Mouse (Mus musculus) activated CD4-positive, CD25-positive, alpha-beta regulatory T cell, adult 4 months (primary cell): ENCODE data around the gene Mecom. TPM values are rescaled to one million over a fixed set of nuclear protein-coding genes. Genes with fewer than 3 reads are reported as not detected.
"Not testable (repeated sequence)": the region's sequence is repeated elsewhere in the genome, so short reads cannot be mapped to it uniquely, and the experiment has no call there.

Experiments
- ATAC-seq: one replicate; pipeline ENCODE4 v1.8.0; 2017
- polyA plus RNA-seq, 2 experiments: library from polyadenylated mRNA; unstranded; fragments of 100-300 nt; shearing (Covaris generic); gene quantifications; one replicate each; pipeline ENCODE4 v1.2.1; 2017

Mecom gene
- polyA plus RNA-seq, 2 experiments from 2014 or later: not detected

DNA sequence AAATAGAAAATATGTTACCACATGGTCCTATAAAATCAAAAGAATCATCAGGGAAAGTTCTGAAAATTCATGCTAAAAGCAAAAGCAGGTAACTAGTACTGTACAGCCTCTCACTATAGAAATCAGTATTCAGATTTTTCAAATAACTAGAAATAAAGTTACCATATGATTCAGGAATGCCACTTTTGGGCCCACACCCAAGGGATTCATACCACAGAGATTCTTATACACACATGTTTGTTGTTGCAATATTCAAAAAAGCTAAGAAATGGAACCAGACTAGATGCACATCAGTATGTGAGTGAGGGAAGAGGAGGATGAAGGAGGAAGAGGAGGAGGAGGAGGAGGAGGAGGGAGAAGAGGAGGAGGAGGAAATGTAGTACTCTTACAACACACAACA lies 106.2 kb downstream of the Mecom start:
- no peak for ATAC-seq

DNA sequence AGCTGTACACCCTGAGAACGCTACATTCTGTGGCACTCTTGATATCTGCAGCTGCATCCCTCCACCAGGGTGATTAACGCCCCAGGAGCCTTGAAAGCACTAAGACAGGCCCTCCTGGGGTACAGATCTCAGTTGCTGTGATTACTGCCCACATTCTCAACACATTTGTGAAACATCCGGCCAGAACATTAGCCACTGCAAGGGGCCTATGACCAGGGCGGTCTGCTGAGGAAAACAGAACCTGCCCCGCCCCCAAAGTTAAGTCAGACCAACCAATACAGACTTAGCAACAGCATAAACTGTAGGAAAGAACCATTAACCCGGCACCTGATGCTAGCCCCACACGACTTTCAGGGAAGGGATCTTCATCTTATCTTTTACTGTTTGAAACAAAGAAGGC lies 109.8 kb downstream of the Mecom start:
- ATAC-seq: no peak

DNA sequence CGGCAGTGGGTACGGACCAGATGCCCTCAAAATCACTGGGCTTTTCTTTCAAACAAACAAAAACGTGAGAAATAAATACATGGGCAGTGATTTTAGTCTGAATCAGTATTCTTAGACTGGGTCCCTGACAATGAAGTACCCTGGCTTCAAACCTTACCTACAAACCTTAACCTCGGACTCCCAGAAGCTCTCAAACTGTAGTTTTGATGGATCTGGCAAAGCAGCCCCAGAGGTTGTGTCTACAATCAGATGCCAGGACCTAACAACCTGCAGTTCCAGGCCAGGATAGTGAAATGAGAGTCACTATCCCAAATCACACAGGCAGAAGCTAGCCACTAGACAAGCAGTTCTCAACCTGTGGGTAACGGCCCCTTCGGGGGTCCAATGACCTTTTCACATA lies 111.2 kb downstream of the Mecom start:
- ATAC-seq: no peak

DNA sequence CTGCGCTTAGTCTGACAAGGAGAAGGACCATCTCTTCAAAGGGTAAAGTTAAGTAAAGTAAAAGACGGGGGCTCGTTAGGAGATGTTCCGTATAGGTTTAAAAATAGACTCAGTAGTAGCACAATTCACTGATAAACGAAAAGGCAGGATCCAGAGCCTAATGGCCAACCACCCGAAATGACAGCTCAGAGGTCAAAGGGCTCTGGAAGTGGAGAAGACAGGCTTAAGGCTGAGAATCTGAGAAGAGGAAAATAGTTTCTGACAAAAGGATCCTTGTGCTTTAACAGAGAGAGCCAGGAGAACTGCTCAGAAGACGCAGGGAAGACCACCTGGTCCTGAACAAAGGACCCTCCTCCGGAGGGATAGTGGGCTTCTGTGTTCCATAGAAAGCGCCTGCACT lies 111.7 kb downstream of the Mecom start:
- ATAC-seq: no peak

DNA sequence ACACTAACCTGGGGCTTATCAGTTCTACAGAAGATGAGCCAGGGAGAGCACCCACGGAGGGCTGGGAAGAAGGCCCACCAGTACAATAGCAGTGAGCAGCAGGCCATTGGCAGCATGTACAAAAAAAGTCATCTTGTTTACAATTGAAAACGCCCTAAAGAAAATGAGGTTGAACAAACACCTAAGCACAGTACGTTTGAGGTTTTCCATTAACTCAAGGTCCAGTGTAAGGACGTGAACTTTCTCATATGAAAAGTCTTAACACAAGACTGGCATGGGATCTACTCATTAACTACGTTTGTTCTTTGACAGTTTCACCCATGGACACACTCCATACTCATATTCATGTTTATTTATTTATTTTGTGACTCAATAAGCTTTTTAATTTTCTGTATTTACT lies 118.9 kb downstream of the Mecom start:
- ATAC-seq: no peak

DNA sequence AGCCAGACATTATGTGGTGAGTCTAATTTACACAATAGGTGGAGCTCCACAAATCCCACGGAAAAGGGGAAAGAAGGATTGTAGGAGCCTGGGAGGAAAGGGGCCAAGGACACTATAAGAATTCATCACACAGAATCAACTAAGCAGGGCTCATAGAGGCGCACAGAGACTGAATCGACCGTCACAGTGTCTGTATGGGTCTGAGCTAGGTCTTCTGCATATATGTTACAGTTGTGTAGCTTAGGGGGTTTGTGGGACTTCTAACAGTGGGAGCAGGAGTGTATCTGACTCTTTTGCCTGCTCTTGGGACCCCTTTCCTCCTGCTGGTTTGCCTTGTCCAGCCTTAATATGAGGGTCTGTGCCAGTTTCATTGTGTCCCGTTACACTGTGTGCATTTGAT lies 123.8 kb downstream of the Mecom start:
- ATAC-seq: no peak

DNA sequence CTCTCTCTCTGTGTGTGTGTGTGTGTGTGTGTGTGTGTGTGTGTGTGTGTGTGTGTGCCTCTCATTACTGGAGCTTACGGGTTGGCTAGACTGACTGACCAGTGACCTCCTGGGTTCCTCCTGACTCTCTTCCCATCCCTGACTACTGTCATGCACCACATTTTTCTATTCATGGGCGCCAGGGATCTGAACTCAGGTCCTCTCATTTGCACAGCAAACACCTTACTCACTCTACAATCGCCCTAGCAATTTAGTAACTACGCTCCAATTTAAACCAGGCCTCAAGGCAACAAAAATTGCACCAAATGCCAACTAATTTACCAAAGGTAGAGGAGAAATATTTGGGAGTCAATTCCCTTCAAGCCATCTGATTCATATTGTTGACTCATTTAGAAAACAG lies 125.9 kb downstream of the Mecom start:
- ATAC-seq: not testable (repeated sequence)

DNA sequence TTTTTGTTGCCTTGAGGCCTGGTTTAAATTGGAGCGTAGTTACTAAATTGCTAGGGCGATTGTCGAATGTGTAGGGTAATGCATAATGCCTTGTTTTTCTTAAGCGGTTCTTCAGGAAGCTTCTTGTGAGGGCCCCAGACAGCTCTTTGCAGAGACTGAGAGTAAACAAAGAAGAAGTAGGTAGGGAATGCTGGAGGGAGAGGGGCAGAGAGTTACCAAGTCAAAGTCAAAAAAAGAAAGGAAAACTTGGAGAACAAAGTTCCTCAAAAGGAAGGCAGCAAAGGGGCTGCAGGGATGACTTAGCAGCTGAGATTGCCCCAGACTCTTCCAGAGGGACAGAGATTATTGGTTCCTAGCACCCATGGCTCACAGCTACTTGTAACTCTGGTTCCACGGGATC lies 126.9 kb downstream of the Mecom start:
- no peak for ATAC-seq

DNA sequence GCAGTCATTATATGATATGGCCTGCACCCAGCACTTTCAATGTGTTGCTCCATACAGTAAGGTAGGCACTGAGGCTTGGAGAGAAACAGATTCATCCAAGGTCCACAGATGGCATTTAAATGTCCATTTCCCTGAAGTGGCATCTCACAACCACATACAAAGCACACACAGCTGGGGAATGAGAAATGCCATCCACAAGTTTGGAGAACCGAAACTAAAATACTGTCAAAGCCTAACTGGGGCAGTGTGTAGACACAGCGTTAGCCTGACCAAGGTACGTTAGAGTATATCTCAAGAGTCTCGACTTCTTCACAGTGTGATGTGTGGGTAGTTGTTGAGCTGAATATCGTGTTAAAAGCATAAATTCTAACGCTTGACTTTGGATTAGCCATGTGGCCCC lies 133.6 kb downstream of the Mecom start:
- no peak for ATAC-seq

DNA sequence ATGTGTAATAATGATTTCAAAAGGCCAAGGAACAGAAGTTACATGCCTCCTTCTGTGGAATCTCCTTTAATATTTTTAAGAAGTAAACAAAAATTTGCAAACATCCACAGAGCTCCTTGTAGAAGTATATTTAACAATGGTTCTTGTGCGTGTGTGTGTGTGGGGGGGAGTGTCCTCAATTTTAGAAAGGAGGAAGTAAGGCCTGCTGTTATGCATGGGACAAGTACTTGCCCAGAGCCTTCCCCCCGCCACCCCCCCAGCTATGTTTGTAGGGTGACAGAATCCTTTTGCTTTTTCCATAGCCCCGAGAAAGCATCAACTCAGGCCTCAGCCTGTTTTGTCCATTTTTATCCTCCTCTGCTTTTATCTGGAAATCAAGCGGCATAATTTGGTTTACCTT lies 137.0 kb downstream of the Mecom start:
- no peak for ATAC-seq

DNA sequence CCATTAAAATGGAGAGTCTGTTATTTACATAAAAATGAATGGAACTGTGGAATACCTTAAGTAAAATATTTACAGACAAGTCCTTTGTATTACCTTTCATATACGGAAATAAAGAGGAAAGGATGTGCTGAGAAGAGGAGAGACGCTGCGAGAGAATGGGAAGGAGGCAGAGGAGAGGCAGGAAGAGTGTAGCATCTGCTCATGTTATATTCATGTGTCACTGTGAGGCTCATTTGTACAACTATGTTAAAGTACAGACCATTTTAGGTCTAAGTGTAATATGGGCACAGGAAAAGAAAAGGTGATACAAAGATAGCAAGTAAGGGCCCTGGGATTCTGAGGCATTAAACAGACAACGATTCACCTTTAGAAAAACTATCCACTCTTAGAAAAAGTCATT lies 143.0 kb downstream of the Mecom start:
- ATAC-seq: no peak

DNA sequence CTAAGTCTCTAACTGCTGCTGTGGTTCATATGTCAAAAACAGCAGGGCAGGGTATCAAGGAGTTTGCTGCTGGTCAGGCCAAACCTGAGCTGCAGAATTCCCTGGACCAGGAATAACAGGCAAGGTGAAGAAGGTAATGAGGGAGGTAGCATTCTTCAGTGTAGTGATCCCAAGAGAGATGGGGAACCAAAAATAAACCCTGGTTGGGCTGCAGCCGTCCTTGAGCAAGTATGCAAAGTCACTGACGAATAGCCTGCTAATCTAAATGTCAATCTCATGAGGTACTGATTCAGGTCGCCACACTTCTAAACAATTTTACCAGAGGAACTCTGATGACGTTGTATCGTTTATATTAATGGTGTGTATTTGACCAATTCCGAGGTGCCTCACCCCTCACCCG lies 148.9 kb downstream of the Mecom start:
- no peak for ATAC-seq

DNA sequence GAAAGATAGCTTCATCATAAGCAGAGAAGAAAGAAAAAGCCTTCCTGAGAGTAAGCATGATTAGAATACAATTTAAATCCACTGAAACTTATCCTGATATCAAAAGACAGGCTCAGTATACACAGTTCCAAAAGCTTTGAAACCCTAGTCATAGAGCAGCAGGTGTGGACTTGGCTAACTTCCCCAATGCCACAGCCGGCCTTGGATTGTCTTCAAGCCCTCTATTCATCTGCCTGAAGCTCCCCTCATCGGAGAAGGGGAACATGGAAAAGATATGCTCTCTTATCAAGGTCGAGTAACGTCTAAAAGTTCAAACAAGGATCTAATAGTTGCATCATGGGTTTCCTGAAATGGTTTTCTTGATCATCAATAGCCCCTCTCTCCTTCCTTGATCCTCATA lies 152.9 kb downstream of the Mecom start:
- ATAC-seq: no peak

DNA sequence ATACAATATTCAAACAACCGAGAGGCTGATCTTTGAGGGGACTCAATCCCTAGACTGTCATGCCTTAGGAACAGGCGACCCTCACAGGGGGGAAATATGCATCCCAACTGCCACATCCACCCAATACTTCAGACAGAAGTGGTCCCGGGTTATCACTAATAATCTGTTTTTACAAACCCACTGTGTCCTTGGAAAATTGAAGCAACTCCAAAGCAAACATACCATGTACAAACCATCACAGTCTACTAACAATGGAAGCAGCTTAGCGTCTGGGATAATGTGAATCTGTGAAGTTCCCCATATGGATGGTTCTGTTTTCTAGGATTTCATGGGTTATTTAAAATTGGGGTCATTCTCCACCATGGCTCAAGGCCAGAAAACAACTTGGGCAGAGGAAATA lies 155.1 kb downstream of the Mecom start:
- ATAC-seq: no peak

DNA sequence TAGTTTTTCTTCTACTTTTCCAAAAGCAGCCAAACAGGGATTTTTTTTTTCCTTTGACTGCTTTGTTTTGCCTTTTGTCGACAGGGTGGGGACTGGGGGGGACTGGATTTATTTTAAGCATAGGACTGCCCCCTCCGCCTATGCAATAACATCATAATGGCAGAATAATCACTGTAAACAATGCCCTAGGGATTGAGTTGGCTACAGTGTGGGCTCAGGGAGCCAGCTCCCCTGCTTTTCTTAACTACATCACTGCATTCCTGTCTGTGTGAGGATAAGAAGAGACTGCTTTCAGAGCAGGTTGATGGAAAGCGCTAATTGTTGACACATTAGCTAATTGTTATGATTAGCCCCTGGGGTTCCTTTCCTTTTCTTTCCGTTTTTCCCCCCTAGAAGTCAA lies 155.6 kb downstream of the Mecom start:
- no peak for ATAC-seq

DNA sequence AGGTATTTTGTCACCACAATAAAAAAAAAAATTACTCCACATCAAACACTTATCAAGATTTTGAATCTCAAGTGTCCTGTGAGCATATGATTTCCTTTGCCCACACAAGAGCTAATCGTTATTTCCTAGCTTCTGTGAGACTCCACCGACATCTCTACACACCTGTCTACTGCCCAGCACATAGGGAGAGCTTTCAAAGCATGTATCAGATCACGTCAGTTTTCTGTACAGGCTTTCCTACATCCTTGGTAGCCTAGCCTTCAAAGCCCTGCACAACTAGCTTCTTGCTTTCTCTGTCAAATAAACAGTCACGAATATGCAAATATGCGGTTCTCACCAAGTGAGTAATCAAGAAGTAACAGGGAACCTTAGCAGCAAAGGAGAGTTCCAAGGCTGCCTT lies 157.5 kb downstream of the Mecom start:
- ATAC-seq: no peak

DNA sequence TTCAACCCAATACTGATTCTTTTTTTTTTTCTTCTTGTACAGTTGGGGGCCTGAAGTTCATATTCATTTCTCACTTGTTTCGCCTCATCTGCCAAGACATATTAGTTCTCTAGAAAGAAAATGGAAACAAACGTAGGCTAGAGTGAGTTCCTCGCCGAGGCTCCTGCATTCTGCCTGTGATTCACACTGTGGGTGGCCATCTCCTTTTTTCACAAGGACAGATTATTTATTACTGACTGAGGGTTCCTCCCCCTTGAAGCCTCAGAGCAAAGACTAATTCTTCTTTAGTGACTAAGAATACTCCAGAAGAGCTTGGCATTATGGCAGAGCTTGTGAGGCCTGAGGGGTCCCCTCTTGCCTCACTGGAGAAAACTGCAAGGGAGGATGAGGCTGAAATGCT lies 167.5 kb downstream of the Mecom start:
- ATAC-seq: no peak

DNA sequence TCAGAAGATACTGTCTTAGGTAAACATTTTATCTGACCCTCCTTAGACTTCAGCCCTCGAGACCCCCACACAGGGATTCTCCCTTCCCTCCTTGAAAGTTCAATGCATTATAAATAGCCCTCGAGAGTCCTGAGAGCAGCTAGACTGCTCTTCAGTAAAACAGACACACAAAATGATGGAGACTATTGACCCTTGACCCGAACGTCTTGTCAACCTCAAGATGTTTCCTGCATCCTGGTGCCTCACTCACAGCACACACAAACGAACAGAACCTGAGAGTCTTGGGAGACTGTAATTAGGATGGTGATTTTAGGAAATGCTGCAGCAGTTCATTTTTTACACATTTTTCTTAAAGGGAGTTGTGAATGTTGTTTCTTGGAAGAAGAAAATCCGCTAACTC lies 168.5 kb downstream of the Mecom start:
- ATAC-seq: no peak

DNA sequence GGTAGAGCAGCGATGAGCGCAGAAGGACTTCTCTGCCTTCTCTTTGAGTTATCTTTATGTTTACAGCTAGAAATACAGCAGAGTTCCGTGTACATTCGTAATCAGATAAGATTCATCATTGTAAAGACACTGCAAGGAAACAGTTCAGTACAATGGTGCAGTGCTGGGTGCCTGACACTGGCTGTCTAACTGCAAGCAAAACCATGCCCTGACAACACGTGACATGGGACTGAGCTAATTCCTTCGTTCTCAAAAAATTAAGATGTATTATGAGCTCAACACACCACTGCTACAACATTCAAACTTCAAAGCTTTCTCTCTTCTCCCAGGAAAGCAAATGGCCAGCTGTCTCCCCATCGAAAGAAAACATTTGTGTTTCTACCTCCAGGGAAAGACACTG lies 176.3 kb downstream of the Mecom start:
- ATAC-seq: no peak

DNA sequence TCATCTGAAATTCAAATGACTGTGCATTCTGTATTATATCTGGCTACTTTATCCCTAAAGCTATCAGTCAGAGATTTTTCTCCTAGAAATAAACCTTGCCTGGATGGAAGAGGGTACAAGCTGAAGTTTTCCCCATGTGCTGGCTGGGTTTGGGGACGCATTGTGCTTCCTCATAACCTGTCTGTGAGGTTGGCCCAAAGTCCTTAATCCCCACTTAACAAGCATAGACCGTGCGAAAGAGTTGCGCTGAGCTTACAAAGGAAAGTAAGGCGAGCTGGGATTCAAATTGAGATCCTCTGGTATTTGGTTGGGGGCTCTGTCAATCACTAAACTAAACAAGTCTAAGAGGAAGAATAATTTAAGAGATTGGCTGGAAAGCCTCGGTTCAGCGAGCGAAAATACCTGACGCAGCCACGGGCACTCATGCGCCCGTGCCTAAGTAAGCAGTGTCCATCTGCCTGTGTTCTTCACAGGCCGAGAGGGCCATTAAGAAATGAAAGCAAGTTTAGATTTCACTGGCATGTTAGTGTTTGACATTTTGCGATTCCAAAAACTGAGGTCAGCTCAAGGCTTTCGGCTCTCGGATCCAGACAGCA lies 176.8 kb downstream of the Mecom start:
- ATAC-seq: no peak

DNA sequence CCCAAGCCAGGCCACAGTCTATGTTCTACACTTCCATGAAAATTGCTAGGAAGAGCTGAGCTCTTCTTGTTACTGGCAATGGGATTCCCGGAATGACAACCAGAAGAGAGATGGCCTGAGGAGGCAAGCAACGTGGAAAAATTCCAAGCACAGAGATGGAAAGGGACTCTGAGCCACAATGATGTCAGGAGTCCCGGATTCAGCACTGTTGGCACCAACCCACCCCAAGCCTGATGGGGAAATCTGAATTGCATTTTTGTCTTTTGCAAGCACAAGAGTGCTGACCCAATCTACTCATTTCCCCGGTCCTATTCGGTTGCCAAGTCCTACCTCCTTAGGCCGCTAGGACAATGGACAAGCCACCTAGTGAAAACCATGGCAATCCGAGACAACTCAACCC lies 181.2 kb downstream of the Mecom start:
- ATAC-seq: no peak

DNA sequence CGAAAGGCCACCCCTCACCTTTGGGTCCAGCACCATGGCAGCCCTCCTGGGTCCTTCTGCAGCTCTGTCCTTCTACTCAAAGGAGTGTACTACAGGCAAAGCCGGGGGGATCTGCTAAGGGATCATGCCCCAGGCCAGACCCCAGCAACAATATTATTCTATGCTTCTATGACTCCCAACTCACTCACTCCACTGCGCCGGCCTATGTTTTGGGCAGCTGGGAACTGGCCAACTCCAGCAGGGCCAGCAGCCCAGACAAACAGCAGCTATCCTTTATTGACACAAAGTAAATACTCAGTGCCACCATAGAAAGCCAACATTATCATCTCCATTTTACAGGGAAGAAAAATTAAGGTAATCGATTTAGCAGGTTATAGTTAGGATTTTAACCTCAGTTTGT lies 186.6 kb downstream of the Mecom start:
- no peak for ATAC-seq

DNA sequence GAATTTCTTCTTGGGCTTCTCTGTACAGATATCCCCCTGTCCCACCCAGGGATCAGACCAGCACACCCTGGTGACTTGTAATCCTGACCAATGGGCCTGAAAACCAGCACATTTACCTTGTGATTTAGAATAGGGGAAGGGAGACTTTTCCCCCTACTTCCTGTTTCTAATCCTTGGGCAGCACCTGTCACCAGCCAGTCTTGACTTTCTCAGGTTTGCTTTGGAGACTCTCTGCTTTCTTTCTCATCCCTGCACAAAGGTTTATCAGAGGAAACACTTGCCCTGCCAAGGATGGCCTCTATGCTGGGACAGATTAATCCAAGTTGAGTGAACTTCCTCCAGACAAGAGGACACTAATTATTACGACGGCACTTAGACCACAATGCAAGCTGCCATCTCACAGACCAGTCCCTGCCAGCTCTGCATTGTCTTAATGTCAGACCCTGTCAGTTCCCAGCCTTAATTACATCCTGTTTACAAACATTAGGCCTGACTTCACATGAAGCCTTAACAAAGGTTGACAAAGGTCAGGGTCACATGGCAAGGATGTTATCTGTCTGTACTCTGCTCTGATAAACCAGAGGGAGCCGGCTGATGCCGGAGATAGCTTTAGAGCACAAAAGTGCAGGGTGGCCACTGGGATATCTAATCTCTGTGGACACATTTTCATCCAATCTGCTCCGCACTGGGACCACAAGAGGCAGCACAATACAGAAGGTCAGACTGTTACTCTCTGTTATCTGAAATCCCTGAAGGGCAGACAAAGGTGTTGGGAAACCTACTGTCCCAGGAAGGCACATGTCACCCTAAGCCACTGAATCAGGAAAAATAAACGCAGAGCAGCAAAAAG lies 193.7 kb downstream of the Mecom start:
- no peak for ATAC-seq

DNA sequence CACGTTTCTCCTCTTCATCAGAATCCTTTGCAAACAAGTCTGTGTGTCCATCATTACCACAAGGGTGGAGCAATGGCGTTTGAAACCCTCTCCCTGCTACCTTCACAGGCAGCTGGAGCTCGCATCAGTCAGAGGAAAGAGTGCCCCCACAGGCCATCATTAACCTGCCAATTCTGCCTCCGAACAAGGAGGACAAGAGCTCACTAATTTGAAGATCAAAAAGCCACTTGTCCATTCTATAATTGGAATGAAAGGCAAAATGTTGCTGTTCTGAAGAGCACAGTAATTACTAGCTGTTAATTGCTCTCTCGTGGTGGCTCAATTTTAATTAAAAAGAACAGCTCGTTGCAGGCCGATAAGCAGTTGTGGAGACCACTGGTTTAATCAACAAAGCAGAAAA lies 198.5 kb downstream of the Mecom start:
- no peak for ATAC-seq

DNA sequence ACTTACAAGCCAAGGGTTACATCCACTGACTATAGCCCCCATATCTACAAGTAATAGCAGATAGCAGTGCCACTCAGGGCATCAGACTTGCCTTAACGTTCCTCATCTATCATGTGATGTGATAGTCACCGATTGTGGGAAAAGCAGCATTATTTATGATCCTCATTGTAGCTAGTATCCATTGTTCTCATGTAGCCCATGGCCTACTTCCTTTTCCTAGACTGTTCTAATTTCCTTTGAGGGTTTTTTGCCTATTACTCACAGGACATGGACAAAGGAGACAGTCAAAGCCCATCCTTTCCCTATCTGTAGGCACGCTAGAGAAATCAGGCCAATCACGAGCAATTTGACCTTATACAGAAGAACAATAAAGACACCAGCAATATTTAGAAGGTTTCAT lies 203.7 kb downstream of the Mecom start:
- ATAC-seq: no peak
